Mouse (Mus musculus) MEL (cell line): ENCODE data around the gene Col4a6.

Experiments
- ELF1 ChIP-seq: IDR thresholded peaks from 2 replicates; pipeline ENCODE4 v1.6.1; 2014; ENCODE audit warnings: low read depth, mild to moderate bottlenecking, inconsistent platforms, low read length, improper control_type of control experiment, moderate library complexity
- MAFK ChIP-seq: IDR thresholded peaks from 2 replicates; pipeline ENCODE4 v1.6.1; 2011; ENCODE audit warnings: low read depth, mild to moderate bottlenecking, low read length, improper control_type of control experiment, borderline replicate concordance
- POLR2A ChIP-seq, 2 experiments: IDR thresholded peaks; 2 replicates each; pipeline ENCODE4 v1.6.1; 2011 to 2012; ENCODE audit warnings: low read length in 2 of 2, mild to moderate bottlenecking in 2 of 2, control low read depth in 1 of 2, improper control_type of control experiment in 1 of 2, low read depth in 1 of 2, moderate library complexity in 1 of 2; ENCODE audit not compliant: control insufficient read depth in 1 of 2, insufficient read depth in 1 of 2, poor library complexity in 1 of 2

DNA sequence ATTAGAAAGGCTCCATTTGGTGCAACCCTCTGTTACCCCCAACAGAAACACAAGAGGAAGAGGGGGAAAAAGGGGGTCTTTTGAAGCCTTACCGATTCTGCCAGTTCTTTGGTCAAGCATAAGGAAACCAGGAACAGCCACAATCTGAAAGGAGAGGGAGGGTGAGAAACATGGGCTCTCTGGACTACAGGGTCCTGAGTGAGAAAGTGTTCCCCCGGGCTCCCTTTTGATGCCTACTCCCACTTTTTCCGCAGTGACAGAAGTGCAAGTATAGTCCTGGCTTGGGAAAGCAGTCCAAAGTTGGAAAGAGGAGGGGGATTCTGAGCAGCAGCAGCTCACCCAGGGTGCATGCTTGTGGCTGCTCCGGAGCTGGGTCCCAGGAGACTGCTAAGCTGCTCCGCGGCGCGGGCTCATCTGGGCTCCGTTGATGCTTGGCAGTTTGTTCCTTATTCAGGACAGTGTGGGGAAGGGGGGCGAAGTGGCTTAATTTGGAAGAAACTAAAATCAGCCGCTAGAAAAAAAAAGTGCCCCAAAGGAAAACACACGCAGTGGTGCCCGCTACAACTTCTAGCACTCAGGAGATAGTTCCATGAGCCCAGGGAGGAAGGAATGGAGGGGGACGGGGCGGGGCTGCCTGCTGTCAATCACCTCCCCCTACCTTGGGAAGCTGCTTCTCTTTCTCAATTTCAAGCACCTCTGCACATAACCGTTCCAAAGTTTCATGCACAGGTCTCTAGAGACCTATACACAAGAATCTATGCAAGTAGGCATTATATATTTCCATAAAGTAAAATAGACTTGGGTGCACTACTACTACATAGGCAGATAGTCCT lies at the start of gene Col4a6:
- TF ChIP-seq MAFK = no peak
- no peak for TF ChIP-seq POLR2A (IDR thresholded peaks at IDR 0.05; ENCODE audit: control insufficient read depth in 1 of 2, insufficient read depth in 1 of 2, low read depth in 1 of 2, low read length in 2 of 2, poor library complexity in 1 of 2)
- no peak for TF ChIP-seq ELF1
